Mouse (Mus musculus) stomach, embryonic 16.5 days (tissue): ENCODE measurements around the gene Olfr867. TPM values are rescaled to one million over a fixed set of nuclear protein-coding genes. Genes with fewer than 3 reads are reported as not detected.

Experiments used
- ATAC-seq: fragments of 200-750 bp; cut with Nextera tagmentation; 2 replicates; pipeline ENCODE4 v1.8.0; 2017; ENCODE audit warnings: moderate number of reproducible peaks, moderate TSS enrichment; ENCODE audit not compliant: insufficient read depth, low FRiP score
- H3K27ac ChIP-seq: fragments of 300-500 bp; sonication (generic); 2 replicates; pipeline ENCODE4 v1.5.1; 2014; ENCODE audit warnings: low read length
- H3K27me3 ChIP-seq: fragments of 300-500 bp; sonication (generic); 2 replicates; pipeline ENCODE4 v1.6.1; 2014; ENCODE audit warnings: low read length, control low read depth, mixed read lengths; ENCODE audit not compliant: control insufficient read depth, insufficient read depth
- H3K36me3 ChIP-seq: fragments of 300-500 bp; sonication (generic); 2 replicates; pipeline ENCODE4 v1.6.1; 2014; ENCODE audit warnings: low read length; ENCODE audit not compliant: control insufficient read depth, insufficient read depth
- H3K4me1 ChIP-seq: fragments of 300-500 bp; sonication (generic); 2 replicates; pipeline ENCODE4 v1.6.1; 2014; ENCODE audit warnings: low read length, control low read depth, mixed read lengths; ENCODE audit not compliant: control insufficient read depth, insufficient read depth
- H3K4me2 ChIP-seq: fragments of 300-500 bp; sonication (generic); 2 replicates; pipeline ENCODE4 v1.6.1; 2014; ENCODE audit warnings: low read depth, low read length, mixed read lengths
- H3K4me3 ChIP-seq: fragments of 300-500 bp; sonication (generic); replicated peaks from 2 replicates; pipeline ENCODE4 v1.5.1; 2014; ENCODE audit warnings: mild to moderate bottlenecking, low read length
- H3K9ac ChIP-seq: fragments of 300-500 bp; sonication (generic); 2 replicates; pipeline ENCODE4 v1.6.1; 2014; ENCODE audit warnings: low read length
- H3K9me3 ChIP-seq: fragments of 300-500 bp; sonication (generic); replicated peaks from 2 replicates; pipeline ENCODE4 v1.6.1; 2016; ENCODE audit warnings: low read length, control low read depth; ENCODE audit not compliant: control insufficient read depth
- WGBS: fragments of 180-500 bp; shearing (Covaris S2); extraction: QIAGEN DNeasy Blood & Tissue Kit; methylation state at CpG from one replicate; pipeline ENCODE4 v1.1.7; 2014; 5-methylcytosine and 5-hydroxymethylcytosine counted together
- microRNA-seq: library from miRNA; unstranded; fragments of <30 nt; microRNA quantifications from one replicate; pipeline ENCODE4, GENCODE M21; 2016
- polyA plus RNA-seq: library from polyadenylated mRNA; unstranded; fragments of >200 nt; fragmentation: Nextera tagmentation; extraction: Ambion mirVana; gene quantifications from 2 replicates; pipeline ENCODE4 v1.2.1, GENCODE M21; 2015

Gene Olfr867
- not detected in 2 replicates for polyA plus RNA-seq

DNA sequence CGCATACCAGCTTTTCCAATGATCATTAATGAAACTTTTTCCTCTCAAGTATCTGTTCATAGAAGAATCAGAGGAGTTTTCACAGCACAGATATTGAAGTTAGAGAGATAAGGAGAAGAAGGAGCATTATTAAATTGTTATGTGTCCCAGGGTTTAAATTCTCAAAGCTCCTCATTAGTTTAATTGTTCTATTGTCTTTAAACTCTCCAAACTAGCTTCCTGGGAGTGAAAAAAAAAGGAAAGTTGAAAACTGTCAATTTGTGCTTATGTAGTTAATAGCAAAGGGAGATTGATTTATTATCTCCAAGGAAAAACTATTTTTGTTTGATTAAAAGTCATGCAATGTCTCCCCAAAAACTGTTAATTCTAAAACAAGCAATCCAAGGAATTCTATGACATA is at the start of gene Olfr867:
Olfr867 (minus strand) TSS at position 101 of the 400 bp plus-strand sequence.
- no peak for ATAC-seq
- Histone ChIP-seq H3K9ac (no peak within 1 kb of the TSS), H3K36me3 (no peaks in the 10 kb centered on the region), H3K9me3 (no peaks in the 10 kb centered on the region), H3K27ac (no peak within 1 kb of the TSS), H3K4me2 (no peak within 1 kb of the TSS), H3K27me3 (no peaks in the 10 kb centered on the region), H3K4me3 (no peak within 1 kb of the TSS), H3K4me1 (no peaks in the 10 kb centered on the region)
- WGBS, result 63% methylated on average over 1 of the region's 1 CpGs

DNA sequence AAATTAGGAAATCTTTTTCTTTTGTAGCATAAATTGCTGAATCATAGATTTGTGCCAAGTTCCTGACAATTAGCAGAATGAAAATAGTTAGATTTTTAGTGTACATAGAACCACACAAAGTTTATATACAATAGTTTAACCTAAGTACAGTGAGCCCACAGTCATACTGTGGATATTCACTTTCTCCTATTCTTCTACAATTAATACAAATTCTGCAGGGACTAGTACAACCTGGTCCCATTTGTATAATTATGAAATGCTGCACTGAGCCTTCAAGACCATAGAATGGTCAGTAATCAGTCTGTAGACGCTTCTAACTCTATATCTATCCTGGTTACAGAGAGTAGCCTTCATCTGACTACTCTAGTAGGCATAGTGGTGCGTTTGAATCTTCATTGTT is 41.0 kb upstream of the Olfr867 start, which contains the start of gene Olfr868:
Olfr868 (plus strand) TSS at position 301 of the 400 bp plus-strand sequence.
- Histone ChIP-seq H3K9me3 (no peaks in the 10 kb centered on the region), H3K36me3 (no peaks in the 10 kb centered on the region), H3K27me3 (no peaks in the 10 kb centered on the region), H3K4me2 (no peak within 1 kb of the TSS), H3K9ac (no peak within 1 kb of the TSS), H3K4me1 (no peaks in the 10 kb centered on the region), H3K4me3 (no peak within 1 kb of the TSS), H3K27ac (no peak within 1 kb of the TSS)
- 33% methylated on average over 2 of the region's 2 CpGs for WGBS
- ATAC-seq, result no peak

DNA sequence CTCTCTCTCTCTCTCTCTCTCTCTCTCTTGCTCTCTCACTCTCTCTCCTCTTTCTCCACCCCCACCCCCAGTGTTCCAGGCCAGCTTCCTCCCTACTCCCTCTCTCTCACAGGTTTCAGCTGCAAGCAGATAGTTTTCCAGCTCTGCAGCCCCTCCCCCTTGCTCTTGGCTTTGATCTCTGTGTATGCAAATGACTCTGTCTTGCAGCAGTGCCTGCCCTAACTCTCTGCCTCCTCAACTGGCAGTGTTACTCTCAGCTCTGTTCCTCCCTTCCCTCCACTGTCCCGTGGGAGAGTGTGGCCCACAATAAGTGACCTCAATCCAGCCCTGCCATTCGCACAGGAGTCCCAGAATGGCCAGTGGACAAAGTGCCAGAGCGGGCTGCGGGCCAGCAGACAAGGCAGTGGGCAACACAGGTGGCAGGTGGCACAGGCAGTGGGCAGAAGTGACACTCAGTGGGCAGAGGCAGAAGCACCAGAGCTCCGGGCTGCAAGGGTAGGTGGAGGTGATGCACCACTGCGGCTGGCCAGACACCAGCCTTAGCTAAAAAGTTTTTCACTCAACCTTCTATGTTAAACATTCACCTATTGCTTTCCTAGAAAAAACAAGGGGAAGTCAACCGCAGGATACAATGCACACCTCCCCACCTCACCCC is 16.3 kb upstream of the Olfr867 start:
- ATAC-seq, result no peak
- no peaks in the 10 kb centered on the region for H3K36me3 ChIP-seq
- no peak overlapping the region for H3K9ac ChIP-seq
- WGBS, result 54% methylated on average over 7 of the region's 7 CpGs
- H3K4me1 ChIP-seq, result no peaks in the 10 kb centered on the region
- no peaks in the 10 kb centered on the region for H3K9me3 ChIP-seq
- H3K4me3 ChIP-seq, result no peak overlapping the region
- no peaks in the 10 kb centered on the region for H3K27me3 ChIP-seq
- no peak overlapping the region for H3K4me2 ChIP-seq
- H3K27ac ChIP-seq, result no peak overlapping the region

DNA sequence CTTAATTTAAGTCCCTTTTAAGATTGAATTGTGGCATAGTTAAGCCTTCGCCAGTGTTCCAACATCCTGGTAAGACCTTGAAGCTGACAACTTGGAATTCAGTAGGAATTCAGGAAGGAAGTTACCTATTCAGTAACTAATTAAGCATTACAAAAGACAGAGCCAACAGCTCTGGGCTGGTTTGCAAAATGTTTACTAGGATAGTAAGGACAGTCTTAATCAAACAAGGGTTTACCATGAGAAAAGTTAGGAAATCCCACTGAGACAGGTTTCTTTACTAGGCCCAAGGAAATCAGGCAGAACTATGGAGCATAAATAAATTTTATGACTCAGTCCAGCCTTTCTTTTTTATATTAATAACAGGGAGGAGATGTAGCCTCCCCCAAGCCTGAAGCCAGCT is 13.9 kb upstream of the Olfr867 start:
- Histone ChIP-seq H3K27ac (no peak overlapping the region), H3K27me3 (no peaks in the 10 kb centered on the region), H3K4me2 (no peak overlapping the region), H3K36me3 (no peaks in the 10 kb centered on the region), H3K4me1 (no peaks in the 10 kb centered on the region), H3K4me3 (no peak overlapping the region), H3K9me3 (no peaks in the 10 kb centered on the region), H3K9ac (no peak overlapping the region)
- no peak for ATAC-seq
- 86% methylated on average over 1 of the region's 1 CpGs for WGBS

DNA sequence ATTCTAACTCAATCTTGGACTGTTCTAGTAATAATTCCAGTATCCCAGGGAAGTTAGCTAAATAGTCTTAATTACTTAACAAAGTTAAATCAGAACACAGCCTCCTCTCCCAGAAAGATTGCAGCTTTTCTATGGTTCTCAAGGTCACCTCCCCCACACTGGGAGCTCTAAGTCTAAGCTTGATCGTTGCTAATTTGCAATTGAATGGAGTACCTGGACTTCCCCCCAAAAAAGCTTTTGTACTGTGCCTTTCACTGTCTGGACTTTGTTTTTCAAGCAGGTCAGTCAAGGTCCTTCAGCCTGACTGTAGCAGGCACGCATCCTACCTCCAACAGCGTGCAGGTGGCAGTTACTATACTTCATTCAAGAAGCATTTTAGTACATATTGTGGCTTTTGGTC is 12.9 kb upstream of the Olfr867 start:
- WGBS, result 77% methylated on average over 3 of the region's 3 CpGs
- Histone ChIP-seq H3K4me3 (no peak overlapping the region), H3K4me2 (no peak overlapping the region), H3K4me1 (no peaks in the 10 kb centered on the region), H3K9ac (no peak overlapping the region), H3K27me3 (no peaks in the 10 kb centered on the region), H3K9me3 (no peaks in the 10 kb centered on the region), H3K36me3 (no peaks in the 10 kb centered on the region), H3K27ac (no peak overlapping the region)
- no peak for ATAC-seq

DNA sequence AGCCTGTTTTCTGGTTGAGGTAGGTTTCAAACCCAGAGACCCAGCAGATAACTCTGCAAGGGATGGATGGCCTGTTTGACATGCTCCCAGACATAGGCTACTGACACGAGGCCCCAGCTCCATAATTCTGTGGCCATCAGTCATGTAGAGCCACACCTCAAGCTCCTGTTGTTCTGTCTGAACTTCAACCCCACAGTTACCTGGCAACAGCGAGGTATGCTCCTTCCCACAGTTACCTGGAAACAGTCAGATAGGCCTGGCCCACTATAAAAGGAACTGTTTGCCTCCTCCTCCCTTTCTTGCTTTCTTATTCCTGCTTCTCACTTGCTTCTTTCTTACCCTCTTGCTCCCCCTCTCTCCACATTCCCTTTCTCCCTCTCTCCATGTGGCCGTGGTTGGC is 9.4 kb downstream of the Olfr867 start:
- Histone ChIP-seq H3K36me3 (no peaks in the 10 kb centered on the region), H3K9me3 (peaks cover 9% of the 10 kb centered on the region; the same call in 1 of the 2 replicates), H3K4me1 (no peaks in the 10 kb centered on the region), H3K9ac (no peak overlapping the region), H3K27me3 (no peaks in the 10 kb centered on the region), H3K4me3 (no peak overlapping the region), H3K4me2 (no peak overlapping the region), H3K27ac (no peak overlapping the region)
- 61% methylated on average over 3 of the region's 3 CpGs for WGBS
- no peak for ATAC-seq

DNA sequence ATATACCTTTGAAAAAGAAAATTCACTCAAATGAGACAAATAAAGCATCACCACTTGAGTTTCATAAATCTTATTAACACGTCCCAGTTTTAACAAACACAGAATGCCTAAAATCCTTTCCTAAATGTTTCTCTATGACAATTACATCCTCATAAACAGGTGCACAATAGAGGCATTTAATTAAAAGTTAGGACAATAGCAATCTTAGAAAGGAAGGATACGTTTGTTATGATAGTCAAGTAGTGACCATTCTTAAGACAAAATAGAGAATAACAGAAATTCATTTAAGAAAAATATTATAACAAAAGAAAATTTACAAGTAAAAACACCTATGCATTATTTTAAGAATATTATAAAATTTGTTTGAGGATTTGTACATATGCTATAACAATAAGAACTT is 29.4 kb downstream of the Olfr867 start, which contains the start of gene Olfr866:
Olfr866 (minus strand) TSS at position 101 of the 400 bp plus-strand sequence.
- H3K27me3 ChIP-seq, result no peaks in the 10 kb centered on the region
- ATAC-seq, result no peak
- H3K4me2 ChIP-seq, result no peak within 1 kb of the TSS
- H3K36me3 ChIP-seq, result no peaks in the 10 kb centered on the region
- H3K9me3 ChIP-seq, result no peaks in the 10 kb centered on the region
- no peaks in the 10 kb centered on the region for H3K4me1 ChIP-seq
- no peak within 1 kb of the TSS for H3K9ac ChIP-seq
- no peak within 1 kb of the TSS for H3K27ac ChIP-seq
- no peak within 1 kb of the TSS for H3K4me3 ChIP-seq
- 73% methylated on average over 2 of the region's 2 CpGs for WGBS

Small RNA genes within 50 kb of the gene (microRNA-seq; reads per million reads assigned to microRNA genes)
- gene Gm26231, result not detected
- gene Gm44395, result not detected

Other genes with a start within 250 kb of the Olfr867 start
- not detected in 2 replicates for gene Olfr860, start 207.8 kb downstream of the Olfr867 start, polyA plus RNA-seq
- gene Olfr862, start 169.6 kb downstream of the Olfr867 start, polyA plus RNA-seq, result not detected in 2 replicates
- gene Olfr77, start 140.7 kb downstream of the Olfr867 start, polyA plus RNA-seq, result 0.21 and 0.23 TPM in 2 replicates
- gene Olfr866, start 29.5 kb downstream of the Olfr867 start, polyA plus RNA-seq, result not detected in 2 replicates
- gene Olfr868, start 41.1 kb upstream of the Olfr867 start, polyA plus RNA-seq, result not detected in 2 replicates
- not detected in 2 replicates for gene Olfr869, start 71.4 kb upstream of the Olfr867 start, polyA plus RNA-seq
- gene Olfr870, start 116.5 kb upstream of the Olfr867 start, polyA plus RNA-seq, result not detected in 2 replicates
- gene Olfr871, start 154.6 kb upstream of the Olfr867 start, polyA plus RNA-seq, result not detected in 2 replicates
- gene Olfr872, start 179.6 kb upstream of the Olfr867 start, polyA plus RNA-seq, result not detected in 2 replicates
- gene Olfr39, start 224.8 kb upstream of the Olfr867 start, polyA plus RNA-seq, result not detected in 2 replicates
- gene Olfr873, start 241.0 kb upstream of the Olfr867 start, polyA plus RNA-seq, result not detected in 2 replicates